Mouse (Mus musculus): Measurements from ENCODE around the gene Zmpste24.

Gene Zmpste24

DNA sequence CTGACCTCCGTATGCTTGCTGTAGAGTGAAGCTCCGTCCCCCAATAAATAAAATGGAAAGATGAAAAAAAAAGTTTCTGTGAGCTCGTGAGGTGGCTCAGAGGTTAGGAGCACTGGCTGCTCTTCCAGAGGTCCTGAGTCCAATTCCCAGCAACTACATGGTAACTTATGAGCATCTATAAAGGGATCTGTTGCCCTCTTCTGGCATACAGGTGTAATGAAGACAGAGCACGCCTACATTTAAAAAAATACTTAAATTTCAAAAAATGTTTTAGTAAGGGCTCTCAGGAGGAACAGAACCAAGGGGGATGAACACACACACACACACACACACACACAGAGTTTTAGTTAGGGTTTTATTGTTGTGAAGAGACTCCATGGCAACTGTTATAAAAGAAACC is 66.6 kb downstream of the Zmpste24 start:
- DNase-seq (ENCODE audit: low read depth) = no peak

GRCm38 (mm10) chr4:121029632-121030031 is 68.4 kb downstream of the Zmpste24 start:
- no peak for DNase-seq (ENCODE audit: low read depth)

DNA sequence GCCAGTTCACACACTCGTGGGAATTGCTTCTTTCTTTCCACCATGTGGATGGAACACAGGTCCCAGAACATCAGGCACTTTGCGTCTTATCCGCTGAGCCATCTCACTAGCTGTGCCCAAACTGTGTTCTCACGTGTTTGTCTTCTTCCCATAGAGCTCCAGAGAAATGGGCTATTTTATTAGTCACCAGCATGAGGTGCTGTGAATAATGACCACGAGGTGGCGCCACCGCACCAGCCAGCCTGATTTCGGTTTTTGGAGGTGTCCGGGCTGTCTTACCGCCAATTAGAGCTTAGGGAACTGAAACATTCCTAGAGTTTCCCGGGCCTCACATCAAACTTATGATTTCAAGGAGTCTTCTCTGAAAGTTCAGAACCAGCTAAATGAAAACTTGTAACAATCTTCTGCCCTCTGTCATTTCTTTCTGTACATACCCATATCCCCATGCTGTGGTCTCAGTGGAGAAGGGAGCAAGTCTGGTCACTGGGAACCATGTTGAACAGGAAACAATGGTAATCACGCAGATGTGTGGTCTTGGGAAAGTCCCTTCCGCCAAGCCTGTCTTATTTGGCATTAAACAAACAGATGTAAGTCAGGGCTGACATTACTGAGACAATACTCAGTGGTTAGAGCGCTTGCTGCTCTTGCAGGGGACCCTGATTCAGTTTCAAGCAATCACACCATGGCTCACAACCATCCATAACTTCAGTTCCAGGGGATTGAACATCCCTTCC is 69.2 kb downstream of the Zmpste24 start:
- DNase-seq (ENCODE audit: low read depth) = peak; percentile 60

DNA sequence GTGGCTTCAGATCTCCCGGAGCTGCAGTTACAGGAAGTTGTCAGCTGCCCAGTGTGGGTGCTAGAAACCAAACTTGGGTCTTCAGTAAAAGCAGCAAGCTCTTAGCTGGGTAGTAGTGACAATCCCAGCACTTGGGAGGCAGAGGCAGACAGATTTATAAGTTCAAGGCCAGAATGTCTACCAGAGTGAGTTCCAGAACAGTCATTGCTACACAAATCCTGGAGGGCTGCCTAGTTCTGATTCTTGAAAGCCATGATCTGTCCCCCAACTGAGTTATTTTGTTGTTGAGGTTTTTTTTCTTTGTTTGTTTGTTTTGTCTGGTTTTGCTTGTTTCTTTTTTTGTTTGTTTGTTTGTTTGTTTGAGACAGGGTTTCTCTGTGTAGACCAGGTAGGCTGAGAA is 69.9 kb downstream of the Zmpste24 start:
- no peak for DNase-seq (ENCODE audit: low read depth)

GRCm38 (mm10) chr4:121025681-121026080 is 72.4 kb downstream of the Zmpste24 start:
- no peak for DNase-seq (ENCODE audit: low read depth)

GRCm38 (mm10) chr4:121023941-121024340 is 74.1 kb downstream of the Zmpste24 start:
- peak; percentile 62 for DNase-seq (ENCODE audit: low read depth)

DNA sequence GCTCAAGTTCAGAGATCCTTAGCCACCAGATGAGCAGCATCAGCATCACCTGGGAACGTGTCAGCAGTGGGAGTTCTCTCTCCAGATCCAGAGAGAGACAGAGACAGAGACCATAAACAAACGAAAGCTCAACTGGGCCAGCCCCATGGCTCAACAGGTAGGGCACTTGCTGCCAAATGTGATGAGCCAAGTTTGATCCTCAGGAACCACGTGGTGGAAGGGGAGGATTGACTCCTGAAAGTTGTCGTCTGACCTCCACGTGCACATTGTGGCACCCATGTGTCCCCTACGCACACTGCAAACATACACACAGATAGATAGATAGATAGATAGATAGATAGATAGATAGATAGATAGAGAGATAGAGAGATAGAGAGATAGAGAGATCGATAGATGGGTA is 74.6 kb downstream of the Zmpste24 start:
- DNase-seq (ENCODE audit: low read depth) = no peak

- no peak for DNase-seq (ENCODE audit: low read depth)
Measured at GRCm38 (mm10) chr4:121021911-121022310, 76.1 kb downstream of the Zmpste24 start.

DNA sequence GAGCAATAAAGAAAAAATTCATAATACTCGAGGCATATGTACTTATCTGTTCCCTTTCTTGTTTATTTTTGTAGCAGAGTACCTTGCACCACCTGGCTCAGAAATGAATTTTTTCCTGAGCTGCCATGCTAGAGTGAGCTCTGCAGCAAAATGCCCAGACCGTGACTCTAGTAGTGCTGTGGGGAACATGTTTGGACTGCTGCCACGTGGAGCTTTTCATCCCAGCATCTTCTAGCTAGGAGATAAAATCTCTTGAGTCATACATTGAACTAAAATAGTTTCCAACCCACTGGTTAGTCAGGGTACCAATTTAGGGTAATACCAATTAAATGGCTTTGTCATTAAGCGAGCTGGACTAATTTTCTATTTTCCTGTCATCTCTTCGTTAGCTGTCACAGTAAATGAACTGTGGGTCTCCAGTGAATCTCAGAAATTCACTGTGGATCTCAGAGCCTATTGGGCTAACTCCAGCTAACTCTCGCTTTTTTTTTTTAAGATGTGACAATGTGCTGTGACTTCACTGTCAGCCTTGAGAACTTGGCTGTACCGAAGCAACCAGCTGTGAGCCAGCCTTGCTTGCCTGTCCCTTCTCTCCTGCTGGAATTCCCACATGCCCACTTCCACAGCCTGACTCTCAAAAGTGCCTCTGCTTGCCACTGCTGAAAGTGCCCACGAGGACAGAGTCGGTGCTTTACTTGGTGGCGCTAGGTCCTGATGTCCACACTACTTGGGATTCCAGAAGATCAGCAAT is 77.8 kb downstream of the Zmpste24 start:
- no peak for DNase-seq (ENCODE audit: low read depth)

DNA sequence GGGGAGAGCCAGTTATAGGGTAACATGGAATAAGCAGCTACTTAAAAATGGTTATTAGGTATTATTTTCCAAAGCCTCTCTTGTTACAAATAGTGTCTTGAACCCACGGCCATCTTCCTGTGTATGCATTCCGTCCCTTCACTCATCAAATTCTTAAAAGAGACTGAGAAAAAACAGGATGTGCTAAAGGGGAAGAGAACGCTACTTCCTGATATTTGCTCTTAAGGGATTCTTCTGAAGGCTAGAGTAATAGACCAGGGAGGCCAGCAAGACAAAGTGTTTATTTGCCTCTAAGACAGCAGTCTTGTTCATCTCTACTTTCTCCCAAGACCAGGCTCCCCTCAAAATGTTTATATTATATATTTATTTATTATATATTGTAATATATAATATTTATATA is 79.8 kb downstream of the Zmpste24 start:
- DNase-seq (ENCODE audit: low read depth) = no peak

DNA sequence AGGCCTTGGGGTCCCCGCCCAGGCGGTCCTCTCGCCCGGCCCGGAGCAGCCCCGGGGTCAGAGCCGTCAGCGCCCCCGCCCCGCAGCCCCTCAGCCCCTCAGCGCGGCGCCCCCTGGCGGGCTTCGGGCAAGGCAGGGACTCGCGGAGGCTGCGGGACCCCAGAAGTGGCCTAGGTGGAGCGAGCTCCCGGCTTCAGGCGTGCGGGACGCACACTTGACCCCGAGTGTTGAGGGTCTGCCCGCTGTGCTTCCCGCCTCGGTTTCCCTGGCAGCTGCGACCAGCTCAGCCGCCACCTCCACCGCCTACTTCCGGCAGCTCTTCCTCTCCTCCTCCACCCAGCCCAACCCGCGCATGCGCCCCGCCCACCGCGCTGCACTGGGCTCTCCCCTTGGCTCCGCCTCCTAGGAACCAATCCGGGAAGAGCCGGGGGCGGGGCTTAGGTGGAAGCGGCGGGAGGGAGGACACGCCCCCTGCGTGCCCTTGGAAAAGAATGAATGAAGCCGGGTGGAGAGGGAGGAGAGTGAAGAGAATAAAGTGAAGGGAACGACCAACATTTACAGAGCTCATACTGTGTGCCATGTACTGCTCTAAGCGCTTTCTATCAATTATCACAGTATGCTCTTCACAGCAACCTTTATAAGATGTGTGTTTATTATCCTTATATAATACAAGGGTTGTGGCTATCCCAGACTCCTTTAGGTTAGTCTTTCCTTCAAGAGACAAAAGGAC is 80.9 kb downstream of the Zmpste24 start, which contains the start of gene Smap2:
Smap2 (minus strand) TSS at position 320 of the 730 bp plus-strand sequence.
- peak; percentile 95 for DNase-seq (ENCODE audit: low read depth)

DNA sequence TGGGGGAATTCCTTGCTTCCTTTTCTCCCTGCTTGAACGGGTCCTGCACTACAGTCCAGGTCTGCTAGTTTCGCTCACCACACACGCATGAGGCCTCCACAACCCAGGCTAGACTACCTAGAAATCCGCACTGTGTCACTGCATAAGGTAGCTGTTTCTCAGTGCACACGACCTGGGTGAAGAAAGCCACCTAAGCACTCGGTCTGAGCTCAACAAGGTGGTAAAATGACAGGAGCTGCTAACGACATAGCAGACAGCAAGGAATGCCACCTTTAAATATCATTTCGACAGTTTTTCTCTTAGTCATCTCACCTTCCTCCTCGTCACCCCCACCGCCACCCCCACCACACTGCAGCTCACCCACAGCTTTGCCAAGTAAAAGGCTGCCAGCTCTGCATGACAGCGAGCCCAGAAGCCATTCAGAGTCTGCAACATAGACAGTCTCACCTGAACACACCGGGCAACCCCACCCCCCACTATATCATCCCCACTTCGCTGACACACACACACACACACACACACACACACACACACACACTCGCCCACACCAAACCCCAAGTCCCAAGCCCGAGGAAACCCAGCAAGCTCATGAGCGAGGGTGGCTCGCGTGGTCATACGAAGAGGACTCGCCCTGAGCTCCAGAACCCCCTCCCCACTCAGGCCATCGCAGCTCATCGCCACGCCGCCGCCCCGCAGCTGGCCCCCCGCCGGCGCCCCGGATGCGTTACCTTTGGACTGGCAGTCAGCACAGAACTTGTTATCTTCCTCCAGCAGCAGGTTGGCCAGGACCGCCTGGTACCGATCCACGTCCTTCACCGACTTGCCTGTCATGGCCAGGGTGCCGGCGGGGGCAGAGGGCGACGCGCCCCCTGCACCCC is 81.8 kb downstream of the Zmpste24 start:
- no peak for DNase-seq (ENCODE audit: low read depth)

- no peak for DNase-seq (ENCODE audit: low read depth)
Measured at GRCm38 (mm10) chr4:121015268-121015659, 82.8 kb downstream of the Zmpste24 start.

DNA sequence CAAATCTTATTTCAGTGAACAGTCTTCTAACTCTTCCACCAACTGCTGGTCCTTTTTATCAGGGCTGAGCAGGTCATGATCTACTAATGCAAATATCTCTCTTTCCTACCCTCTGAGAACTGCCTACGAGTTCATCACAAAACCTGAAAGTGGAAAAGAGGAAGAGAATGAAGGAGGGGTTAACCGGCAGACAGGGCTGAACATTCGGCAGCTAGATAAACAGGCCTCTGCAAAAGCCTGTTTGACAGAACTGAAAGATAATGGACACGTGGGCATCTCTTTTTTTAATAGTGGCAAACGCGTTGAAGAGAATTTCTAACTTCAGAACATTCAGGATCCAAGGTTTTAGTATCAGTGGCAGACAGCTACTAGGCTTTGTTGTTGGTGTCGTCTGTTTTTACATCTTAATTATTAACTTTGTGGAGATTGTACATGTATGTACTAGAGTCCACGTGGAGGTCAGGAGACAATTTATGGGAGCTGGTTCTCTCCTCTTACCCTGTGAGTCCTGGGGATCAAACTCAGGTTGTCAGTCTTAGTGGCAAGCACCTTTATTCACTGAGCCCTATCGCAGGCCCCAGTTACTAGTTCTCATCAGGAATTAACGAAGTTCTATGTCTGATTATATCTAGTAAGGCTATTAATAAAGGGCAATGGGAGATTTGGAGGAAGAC is 83.3 kb downstream of the Zmpste24 start:
- DNase-seq (ENCODE audit: low read depth) = peak; percentile 66

DNA sequence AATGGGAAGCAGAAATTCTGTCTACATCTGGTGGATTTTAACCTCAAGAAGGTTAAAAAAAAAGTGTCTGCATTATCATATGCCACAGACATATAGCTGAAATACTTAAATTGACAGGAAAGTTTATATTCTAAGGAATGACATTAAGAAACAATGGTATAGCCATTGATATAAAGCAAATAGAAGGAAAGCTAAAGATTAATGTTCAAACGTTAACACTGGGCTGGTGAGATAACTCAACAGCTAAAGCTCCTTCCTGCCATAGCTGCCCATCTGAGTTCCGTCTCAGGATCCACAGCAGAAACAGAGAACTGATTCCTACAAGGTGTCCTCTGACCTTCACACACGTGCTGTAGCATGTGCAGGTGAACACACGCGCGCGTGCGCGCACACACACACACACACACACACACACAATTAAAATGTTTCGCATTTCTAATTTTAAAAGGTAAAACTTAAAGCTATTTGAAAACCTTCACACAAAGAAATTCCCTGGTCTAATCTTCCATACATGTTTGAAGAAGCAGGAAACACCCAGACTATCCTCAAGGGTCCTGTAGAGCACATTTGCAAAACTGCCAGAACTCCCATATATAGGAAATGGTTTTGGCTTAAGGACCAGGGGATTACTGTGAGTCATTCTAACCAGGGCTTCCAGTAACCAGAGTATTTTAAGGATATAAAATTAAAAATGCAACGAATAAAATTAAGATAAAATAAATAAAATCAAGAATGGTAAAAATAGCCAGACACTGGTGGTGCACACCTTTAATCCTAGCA is 87.1 kb downstream of the Zmpste24 start:
- DNase-seq (ENCODE audit: low read depth) = no peak
